Mouse (Mus musculus): Measurements from ENCODE around the gene Snapc5. TPM values are rescaled to one million over a fixed set of nuclear protein-coding genes. Genes with fewer than 3 reads are reported as not detected.
"Not testable (repeated sequence)": the region's sequence is repeated elsewhere in the genome, so short reads cannot be mapped to it uniquely, and the experiment has no call there.

The Snapc5 gene
- polyA plus RNA-seq, 1 experiment from 2014 or later = 33.9 TPM

DNA sequence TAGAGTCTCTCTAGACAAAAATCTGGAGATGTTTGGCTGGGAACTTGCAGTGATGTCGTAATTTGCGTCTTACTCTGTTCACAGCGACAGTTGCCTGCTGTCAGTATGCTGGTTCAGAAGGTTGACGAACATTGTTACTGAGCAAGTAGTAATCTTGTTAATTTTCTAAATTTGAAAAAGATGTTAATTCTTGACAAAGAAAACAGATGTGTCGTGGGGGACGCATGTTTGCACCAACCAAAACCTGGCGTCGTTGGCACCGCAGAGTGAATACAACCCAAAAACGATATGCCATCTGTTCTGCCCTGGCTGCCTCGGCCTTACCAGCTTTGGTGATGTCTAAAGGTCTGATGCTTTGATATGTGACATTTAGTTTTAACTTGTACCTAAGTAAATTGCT lies 3.7 kb upstream of the Snapc5 start:
- Histone ChIP-seq H3K9ac (no peak overlapping the region), H3K36me3 (replicated peaks) (peaks cover 35% of the 10 kb centered on the region), H3K27ac (no peak overlapping the region), H3K9me3 (no peaks in the 10 kb centered on the region), H3K27me3 (replicated peaks) (no peaks in the 10 kb centered on the region), H3K4me2 (no peak overlapping the region), H3K4me3 (no peak overlapping the region), H3K4me1 (peaks cover 37% of the 10 kb centered on the region)
- WGBS = 93% methylated on average over 11 of the region's 11 CpGs
- no peak for ATAC-seq (replicated peaks)

DNA sequence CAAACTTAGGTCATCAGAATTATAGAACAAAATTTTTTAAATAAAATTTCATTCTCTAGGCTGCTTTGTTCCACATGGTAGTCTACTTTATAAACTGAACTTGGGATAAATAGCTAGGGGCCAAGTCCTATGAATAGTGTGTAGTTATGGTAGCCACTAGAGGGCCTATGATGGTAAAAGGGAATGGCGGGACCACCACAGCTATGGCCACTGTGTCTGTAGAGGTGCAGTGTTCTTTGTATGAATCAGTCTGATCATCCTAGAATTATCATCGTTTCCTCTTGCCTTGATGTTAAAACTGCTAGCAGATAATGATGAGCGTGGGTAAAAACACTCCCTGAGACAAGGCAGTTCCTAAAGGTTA lies 482 bp upstream of the Snapc5 start:
- Histone ChIP-seq H3K27me3 (replicated peaks) (no peaks in the 10 kb centered on the region), H3K27ac (peak overlapping the region; percentile 83), H3K4me2 (peak overlapping the region; percentile 54), H3K4me1 (peaks cover 29% of the 10 kb centered on the region), H3K4me3 (peak overlapping the region; percentile 54), H3K9ac (no peak overlapping the region), H3K36me3 (replicated peaks) (peaks cover 48% of the 10 kb centered on the region), H3K9me3 (no peaks in the 10 kb centered on the region)
- ATAC-seq (replicated peaks) = peak; percentile 75
- WGBS = 42% methylated on average over 3 of the region's 3 CpGs

DNA sequence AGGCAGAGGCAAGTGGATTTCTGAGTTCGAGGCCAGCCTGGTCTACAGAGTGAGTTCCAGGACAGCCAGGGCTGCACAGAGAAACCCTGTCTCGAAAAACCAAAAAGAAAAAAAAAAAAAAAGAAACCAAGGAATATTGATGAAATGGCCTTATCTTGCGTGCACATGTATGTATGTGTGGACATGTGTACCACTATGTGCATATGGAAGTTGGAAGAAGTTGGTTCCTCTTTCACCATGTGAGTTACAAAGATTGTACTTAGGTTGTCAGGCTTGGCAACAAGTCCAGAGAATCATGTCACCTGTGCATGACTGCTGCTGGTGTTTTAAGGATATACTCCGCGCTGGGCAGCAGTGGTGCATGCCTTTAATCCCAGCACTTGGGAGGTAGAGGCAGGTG lies 4.2 kb downstream of the Snapc5 start:
- H3K27ac ChIP-seq; H3K27me3 ChIP-seq (replicated peaks); H3K4me3 ChIP-seq; H3K9me3 ChIP-seq; ATAC-seq (replicated peaks); H3K4me2 ChIP-seq; H3K9ac ChIP-seq: not testable (repeated sequence)
- Histone ChIP-seq H3K4me1 (peaks cover 13% of the 10 kb centered on the region), H3K36me3 (replicated peaks) (peaks cover 16% of the 10 kb centered on the region)
- WGBS = 95% methylated on average over 5 of the region's 5 CpGs

DNA sequence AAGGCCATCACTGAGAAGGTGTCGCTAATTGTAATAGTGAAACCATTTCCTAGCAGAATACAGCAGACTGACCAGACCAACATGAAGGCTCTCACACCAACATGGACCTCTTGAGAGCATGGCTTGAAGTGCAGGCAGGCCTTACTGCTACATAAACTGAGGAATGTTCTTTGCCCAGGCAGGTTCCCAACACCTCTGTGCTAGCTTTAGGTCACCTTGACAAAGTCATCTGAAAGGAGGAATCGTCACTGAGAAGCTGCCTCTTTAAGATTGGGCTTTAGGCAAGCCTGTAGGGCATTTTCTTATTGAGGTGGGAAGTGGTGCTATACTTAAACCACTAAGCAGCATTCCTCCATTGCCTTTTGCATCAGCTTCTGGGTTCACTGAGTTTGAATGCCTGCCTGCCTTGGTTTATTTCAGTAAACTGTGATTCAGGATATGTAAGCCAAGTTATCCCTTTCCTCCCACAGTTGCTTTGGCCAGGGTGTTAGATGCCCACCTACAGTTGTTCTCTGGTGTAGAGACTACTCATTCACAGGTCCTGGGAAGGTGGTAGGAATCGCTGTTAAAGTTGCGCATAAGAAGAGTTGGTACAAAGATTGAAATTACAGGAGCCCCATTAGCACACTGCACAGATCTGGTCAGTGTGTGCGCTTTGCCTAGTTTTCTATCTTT lies 5.2 kb downstream of the Snapc5 start:
- Histone ChIP-seq H3K4me2 (no peak overlapping the region), H3K36me3 (replicated peaks) (peaks cover 13% of the 10 kb centered on the region; the same call in 1 of the 2 replicates)
- 94% methylated on average over 5 of the region's 5 CpGs for WGBS

DNA sequence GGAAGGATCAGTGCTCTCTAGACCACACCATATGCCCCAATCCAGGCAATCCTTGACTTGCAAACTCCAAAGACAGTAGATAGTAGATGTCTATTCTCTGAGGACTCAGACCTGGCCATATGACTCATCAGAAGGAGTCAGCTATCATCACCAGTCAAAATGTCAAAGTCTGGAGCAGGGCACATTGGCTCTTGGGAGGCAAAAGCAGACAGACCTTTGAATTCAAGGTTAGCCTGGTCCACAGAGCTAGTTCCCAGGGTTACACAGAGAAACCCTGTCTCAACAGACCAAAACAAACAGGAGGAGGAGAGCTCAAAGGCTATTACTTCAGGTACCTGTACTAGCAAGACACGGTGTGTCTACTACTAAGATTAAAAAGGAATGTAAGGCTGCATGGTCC lies 14.8 kb downstream of the Snapc5 start:
- WGBS = 96% methylated on average over 1 of the region's 1 CpGs
- Histone ChIP-seq H3K4me3 (no peak overlapping the region), H3K27ac (no peak overlapping the region), H3K27me3 (replicated peaks) (no peaks in the 10 kb centered on the region), H3K4me1 (no peaks in the 10 kb centered on the region), H3K9ac (no peak overlapping the region), H3K9me3 (no peaks in the 10 kb centered on the region), H3K4me2 (no peak overlapping the region), H3K36me3 (replicated peaks) (0 out of 2 replicates have a peak, but pooled peaks cover 5% of the 10 kb centered on the region)
- no peak for ATAC-seq (replicated peaks)

More for the DNA sequence above, 5.2 kb downstream of the Snapc5 start:
- H3K27me3 ChIP-seq (replicated peaks) = no peaks in the 10 kb centered on the region
- H3K9ac ChIP-seq = no peak overlapping the region
- H3K4me3 ChIP-seq = no peak overlapping the region
- peaks cover 9% of the 10 kb centered on the region for H3K4me1 ChIP-seq
- no peak overlapping the region for H3K27ac ChIP-seq
- no peak for ATAC-seq (replicated peaks)
- no peaks in the 10 kb centered on the region for H3K9me3 ChIP-seq

DNA sequence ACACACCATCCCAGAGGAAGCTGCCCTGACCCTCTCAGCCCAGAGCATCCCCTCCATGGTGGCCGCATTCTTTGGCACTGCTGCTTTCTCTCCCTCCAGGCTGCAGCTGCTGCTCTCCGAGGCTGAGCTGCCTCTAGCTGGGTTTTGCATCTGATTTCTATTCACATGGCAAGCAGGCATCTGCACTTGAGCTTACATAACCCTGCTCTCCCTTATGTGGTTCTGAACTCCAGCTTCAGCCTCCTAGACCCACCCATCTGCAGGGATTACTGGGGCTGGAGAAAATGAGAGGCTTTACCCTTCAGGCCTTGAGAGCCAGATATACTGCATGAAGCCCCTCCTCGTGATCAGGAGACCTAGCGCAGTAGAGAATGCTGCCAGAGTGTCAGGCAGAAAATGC lies 16.5 kb downstream of the Snapc5 start:
- H3K36me3 ChIP-seq (replicated peaks) = 0 out of 2 replicates have a peak, but pooled peaks cover 5% of the 10 kb centered on the region
- no peak overlapping the region for H3K27ac ChIP-seq
- H3K27me3 ChIP-seq (replicated peaks) = no peaks in the 10 kb centered on the region
- 74% methylated on average over 4 of the region's 4 CpGs for WGBS
- no peak for ATAC-seq (replicated peaks)
- no peak overlapping the region for H3K4me3 ChIP-seq
- no peaks in the 10 kb centered on the region for H3K4me1 ChIP-seq
- no peak overlapping the region for H3K4me2 ChIP-seq
- no peak overlapping the region for H3K9ac ChIP-seq
- H3K9me3 ChIP-seq = no peaks in the 10 kb centered on the region

DNA sequence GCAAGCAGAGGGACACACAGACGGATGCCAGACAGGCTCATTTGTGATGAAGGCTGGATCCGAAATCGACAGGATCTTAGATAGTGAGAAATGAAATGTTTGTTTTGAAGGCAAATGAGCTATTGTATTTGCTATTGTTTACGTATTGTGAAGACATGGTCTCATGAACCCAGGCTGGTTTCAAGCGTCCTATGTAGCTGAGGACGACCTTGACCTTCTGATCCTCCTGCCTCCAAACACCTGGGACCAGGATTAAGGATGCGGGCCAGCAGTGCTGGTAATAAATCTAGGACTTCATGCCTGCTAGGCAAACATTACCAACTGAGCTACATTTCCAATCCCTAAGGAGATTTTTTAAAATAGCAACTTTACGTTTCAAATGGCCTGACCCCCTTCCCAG lies 18.4 kb downstream of the Snapc5 start:
- Histone ChIP-seq H3K9me3 (no peaks in the 10 kb centered on the region), H3K27me3 (replicated peaks) (no peaks in the 10 kb centered on the region), H3K4me1 (no peaks in the 10 kb centered on the region), H3K36me3 (replicated peaks) (0 out of 2 replicates have a peak, but pooled peaks cover 5% of the 10 kb centered on the region), H3K4me3 (no peak overlapping the region), H3K27ac (no peak overlapping the region), H3K4me2 (no peak overlapping the region), H3K9ac (no peak overlapping the region)
- WGBS = 90% methylated on average over 8 of the region's 8 CpGs
- ATAC-seq (replicated peaks) = no peak

DNA sequence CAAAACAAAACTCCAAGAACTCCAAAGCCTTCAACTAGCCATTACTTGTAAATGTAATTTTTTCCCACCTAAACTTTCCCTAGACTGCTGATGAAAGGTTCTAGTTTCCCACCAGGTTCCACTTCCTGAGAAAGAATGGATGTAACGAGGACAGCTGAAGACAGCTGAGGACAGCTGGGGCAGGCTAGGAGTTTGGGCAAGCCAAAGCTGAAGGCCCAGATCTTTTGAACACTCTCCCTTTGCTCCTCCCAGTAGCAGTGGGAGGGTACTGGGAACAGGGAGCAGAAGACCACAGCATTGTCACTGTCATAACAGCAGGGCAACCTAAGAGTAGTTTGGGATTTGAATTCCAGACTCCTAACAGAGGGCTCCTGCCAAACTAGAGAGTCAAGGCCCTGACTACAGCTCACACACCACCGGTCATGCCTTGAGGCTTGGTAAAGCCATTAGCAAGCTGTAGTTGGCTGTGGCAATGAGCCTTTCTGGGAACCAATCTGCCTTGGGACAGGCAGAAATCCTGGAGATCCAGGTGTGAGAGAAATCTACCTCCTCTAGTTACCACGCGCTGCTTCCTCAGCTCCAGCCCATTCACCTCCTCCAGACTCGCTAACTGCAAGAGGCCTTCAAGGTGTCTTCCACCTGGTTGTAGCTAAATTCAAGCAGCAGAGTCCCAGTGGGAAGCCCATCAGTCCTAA lies 19.1 kb downstream of the Snapc5 start:
- H3K4me3 ChIP-seq = no peak overlapping the region
- H3K27me3 ChIP-seq (replicated peaks) = no peaks in the 10 kb centered on the region
- no peak overlapping the region for H3K4me2 ChIP-seq
- H3K27ac ChIP-seq = no peak overlapping the region
- WGBS = 94% methylated on average over 5 of the region's 5 CpGs
- ATAC-seq (replicated peaks) = no peak
- no peaks in the 10 kb centered on the region for H3K4me1 ChIP-seq
- H3K9me3 ChIP-seq = no peaks in the 10 kb centered on the region
- 0 out of 2 replicates have a peak, but pooled peaks cover 4% of the 10 kb centered on the region for H3K36me3 ChIP-seq (replicated peaks)
- no peak overlapping the region for H3K9ac ChIP-seq

DNA sequence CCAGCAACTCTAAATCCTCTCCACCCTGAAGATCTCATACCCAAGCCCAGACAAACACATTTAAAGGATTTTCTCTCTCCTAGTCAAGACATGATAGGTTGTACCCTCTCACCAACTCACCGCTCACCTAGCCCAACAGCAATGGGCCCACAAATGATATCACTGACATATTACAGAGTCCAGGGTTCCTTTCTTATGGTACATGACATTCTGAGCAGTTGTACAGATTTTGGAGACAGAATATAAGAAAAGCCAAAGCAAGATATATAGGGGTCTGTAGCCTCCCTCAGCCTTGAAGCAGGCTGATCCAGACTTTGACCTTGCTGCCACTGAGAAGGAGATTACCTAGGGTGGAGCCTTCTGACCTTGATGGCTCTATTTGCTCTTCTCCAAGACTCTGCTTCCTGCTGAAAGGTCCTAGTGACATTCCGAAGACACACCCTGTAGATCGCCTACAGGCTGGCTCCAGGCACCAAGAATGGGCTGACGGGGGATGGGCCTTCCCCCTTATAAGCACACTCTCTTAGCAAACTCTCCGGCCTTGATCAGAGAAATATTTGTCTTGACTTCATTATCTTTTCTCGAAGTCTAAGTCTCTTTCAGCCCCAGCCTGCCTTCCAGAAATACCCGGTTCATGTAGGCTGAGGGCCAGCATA lies 19.8 kb downstream of the Snapc5 start:
- ATAC-seq (replicated peaks) = not testable (repeated sequence)

DNA sequence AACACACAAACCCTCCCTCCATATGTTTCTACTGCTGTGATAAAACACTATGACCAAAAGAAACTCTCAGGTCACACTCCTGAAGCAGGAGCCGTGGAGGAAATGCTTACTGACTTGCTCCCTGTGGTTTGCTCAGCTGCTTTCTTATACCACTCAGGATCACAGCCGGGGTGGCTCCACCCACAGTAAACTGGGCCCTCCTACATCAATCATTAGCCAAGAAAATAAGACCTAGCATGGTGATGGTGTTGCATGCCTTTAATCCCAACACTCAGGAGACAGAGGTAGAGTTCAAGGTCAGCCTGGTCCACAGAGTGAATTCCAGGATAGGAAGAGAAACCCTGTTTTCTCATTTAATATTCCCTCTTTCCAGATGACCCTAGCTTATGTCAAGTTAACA lies 20.8 kb downstream of the Snapc5 start:
- Histone ChIP-seq H3K36me3 (replicated peaks) (no peaks in the 10 kb centered on the region), H3K9ac (no peak overlapping the region), H3K9me3 (no peaks in the 10 kb centered on the region), H3K4me1 (no peaks in the 10 kb centered on the region), H3K4me3 (no peak overlapping the region), H3K4me2 (no peak overlapping the region), H3K27ac (no peak overlapping the region), H3K27me3 (replicated peaks) (no peaks in the 10 kb centered on the region)
- 80% methylated on average over 2 of the region's 2 CpGs for WGBS
- no peak for ATAC-seq (replicated peaks)

More for the DNA sequence above, 19.8 kb downstream of the Snapc5 start:
- not testable (repeated sequence) for H3K9ac ChIP-seq; H3K36me3 ChIP-seq (replicated peaks); H3K9me3 ChIP-seq; H3K4me2 ChIP-seq; H3K4me1 ChIP-seq; H3K27me3 ChIP-seq (replicated peaks); H3K27ac ChIP-seq; H3K4me3 ChIP-seq
- WGBS = 89% methylated on average over 7 of the region's 7 CpGs

DNA sequence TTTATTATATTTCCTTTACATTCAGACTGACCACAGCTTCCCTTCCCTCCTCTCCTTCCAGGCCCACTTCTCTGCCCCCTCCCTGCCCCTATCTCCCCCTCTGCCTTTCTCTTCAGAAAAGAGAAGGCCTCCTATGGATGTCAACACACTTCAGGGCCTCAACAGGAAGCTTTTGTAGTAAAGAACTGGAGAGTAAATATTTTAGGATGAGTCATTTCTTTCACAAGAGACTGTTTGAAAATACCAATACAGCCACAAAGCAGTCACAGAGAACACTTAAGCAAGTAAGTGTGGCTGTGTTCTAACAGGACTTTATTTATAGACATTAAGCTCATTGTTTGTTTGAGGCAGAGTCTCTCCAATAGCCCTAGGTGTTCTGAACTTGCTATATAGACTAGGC lies 23.3 kb downstream of the Snapc5 start:
- Histone ChIP-seq H3K4me3 (no peak overlapping the region), H3K27me3 (replicated peaks) (no peaks in the 10 kb centered on the region), H3K4me2 (no peak overlapping the region), H3K9me3 (no peaks in the 10 kb centered on the region), H3K36me3 (replicated peaks) (no peaks in the 10 kb centered on the region), H3K27ac (no peak overlapping the region), H3K9ac (no peak overlapping the region), H3K4me1 (no peaks in the 10 kb centered on the region)
- ATAC-seq (replicated peaks) = no peak

DNA sequence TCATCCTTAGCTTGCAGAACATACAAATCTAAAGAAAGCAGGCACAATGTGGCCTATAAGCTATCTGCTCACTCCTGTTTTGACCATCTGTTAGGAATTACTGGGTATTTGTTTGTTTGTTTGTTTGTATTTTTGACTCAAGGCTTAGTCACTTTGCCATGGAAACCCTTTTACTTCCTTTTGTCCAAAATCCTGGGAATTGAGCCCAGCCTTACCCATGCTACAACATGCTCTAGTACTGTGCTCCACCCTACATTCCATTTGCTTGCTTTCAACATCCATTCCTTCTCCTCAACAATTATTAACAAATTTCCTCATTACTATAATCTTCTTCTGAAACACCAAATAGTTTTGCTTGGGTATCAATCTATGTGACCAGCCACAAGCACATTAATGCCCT lies 23.8 kb downstream of the Snapc5 start:
- Histone ChIP-seq H3K27me3 (replicated peaks) (no peaks in the 10 kb centered on the region), H3K4me3 (no peak overlapping the region), H3K4me1 (no peaks in the 10 kb centered on the region), H3K36me3 (replicated peaks) (no peaks in the 10 kb centered on the region), H3K27ac (no peak overlapping the region), H3K9ac (no peak overlapping the region), H3K9me3 (no peaks in the 10 kb centered on the region), H3K4me2 (no peak overlapping the region)
- ATAC-seq (replicated peaks) = no peak
